Mouse (Mus musculus): ENCODE data around the gene Zbtb20. TPM values are rescaled to one million over a fixed set of nuclear protein-coding genes. Genes with fewer than 3 reads are reported as not detected.

The Zbtb20 gene
- polyA plus RNA-seq, 1 experiment from 2014 or later, result 18.8 TPM

GRCm38 (mm10) chr16:43623315-43624000 lies 747.8 kb downstream of the Zbtb20 start:
- H3K9ac ChIP-seq, result no peak overlapping the region
- ATAC-seq, result no peak
- no peak overlapping the region for H3K4me2 ChIP-seq (replicated peaks)
- no peaks in the 10 kb centered on the region for H3K36me3 ChIP-seq
- no peaks in the 10 kb centered on the region for H3K4me1 ChIP-seq (replicated peaks)
- WGBS, result 81% methylated on average over 5 of the region's 5 CpGs
- H3K27ac ChIP-seq, result no peak overlapping the region
- no peak overlapping the region for H3K4me3 ChIP-seq (replicated peaks)
- H3K9me3 ChIP-seq, result no peaks in the 10 kb centered on the region
- H3K27me3 ChIP-seq (replicated peaks), result no peaks in the 10 kb centered on the region

- H3K27ac ChIP-seq, result no peak overlapping the region
- no peak overlapping the region for H3K4me2 ChIP-seq (replicated peaks)
- 53% methylated on average over 4 of the region's 4 CpGs for WGBS
- no peaks in the 10 kb centered on the region for H3K4me1 ChIP-seq (replicated peaks)
- no peaks in the 10 kb centered on the region for H3K27me3 ChIP-seq (replicated peaks)
- H3K36me3 ChIP-seq, result no peaks in the 10 kb centered on the region
- H3K9me3 ChIP-seq, result no peaks in the 10 kb centered on the region
- no peak overlapping the region for H3K9ac ChIP-seq
- no peak for ATAC-seq
- no peak overlapping the region for H3K4me3 ChIP-seq (replicated peaks)
Observed at GRCm38 (mm10) chr16:43624876-43625275, 749.2 kb downstream of the Zbtb20 start.

- no peak overlapping the region for H3K27ac ChIP-seq
Observed at GRCm38 (mm10) chr16:43625289-43625688, 749.6 kb downstream of the Zbtb20 start.

GRCm38 (mm10) chr16:43625956-43626355 lies 750.3 kb downstream of the Zbtb20 start:
- Histone ChIP-seq H3K9me3 (no peaks in the 10 kb centered on the region), H3K9ac (no peak overlapping the region), H3K4me2 (replicated peaks) (no peak overlapping the region), H3K4me3 (replicated peaks) (no peak overlapping the region), H3K27ac (no peak overlapping the region), H3K27me3 (replicated peaks) (no peaks in the 10 kb centered on the region), H3K4me1 (replicated peaks) (no peaks in the 10 kb centered on the region), H3K36me3 (no peaks in the 10 kb centered on the region)
- no peak for ATAC-seq
- WGBS, result 87% methylated on average over 5 of the region's 5 CpGs

More at GRCm38 (mm10) chr16:43625289-43625688, 749.6 kb downstream of the Zbtb20 start:
- Histone ChIP-seq H3K27me3 (replicated peaks) (no peaks in the 10 kb centered on the region), H3K4me2 (replicated peaks) (no peak overlapping the region), H3K4me3 (replicated peaks) (no peak overlapping the region), H3K9me3 (no peaks in the 10 kb centered on the region), H3K36me3 (no peaks in the 10 kb centered on the region), H3K9ac (no peak overlapping the region), H3K4me1 (replicated peaks) (no peaks in the 10 kb centered on the region)
- no peak for ATAC-seq
- 58% methylated on average over 2 of the region's 2 CpGs for WGBS

GRCm38 (mm10) chr16:43628662-43629061 lies 753.0 kb downstream of the Zbtb20 start:
- H3K9ac ChIP-seq, result no peak overlapping the region
- no peak for ATAC-seq
- H3K4me3 ChIP-seq (replicated peaks), result no peak overlapping the region
- H3K9me3 ChIP-seq, result no peaks in the 10 kb centered on the region
- H3K36me3 ChIP-seq, result no peaks in the 10 kb centered on the region
- WGBS, result 80% methylated on average over 5 of the region's 5 CpGs
- no peak overlapping the region for H3K4me2 ChIP-seq (replicated peaks)
- H3K4me1 ChIP-seq (replicated peaks), result no peaks in the 10 kb centered on the region
- no peak overlapping the region for H3K27ac ChIP-seq
- H3K27me3 ChIP-seq (replicated peaks), result no peaks in the 10 kb centered on the region

GRCm38 (mm10) chr16:43631758-43632157 lies 756.1 kb downstream of the Zbtb20 start:
- WGBS, result 82% methylated on average over 2 of the region's 2 CpGs

GRCm38 (mm10) chr16:43634037-43634436 lies 758.4 kb downstream of the Zbtb20 start:
- Histone ChIP-seq H3K4me2 (replicated peaks) (no peak overlapping the region), H3K9ac (no peak overlapping the region), H3K27me3 (replicated peaks) (no peaks in the 10 kb centered on the region), H3K9me3 (no peaks in the 10 kb centered on the region), H3K27ac (no peak overlapping the region), H3K4me3 (replicated peaks) (no peak overlapping the region), H3K36me3 (no peaks in the 10 kb centered on the region), H3K4me1 (replicated peaks) (no peaks in the 10 kb centered on the region)
- ATAC-seq, result no peak
- 83% methylated on average over 7 of the region's 7 CpGs for WGBS

More at GRCm38 (mm10) chr16:43631758-43632157, 756.1 kb downstream of the Zbtb20 start:
- H3K4me2 ChIP-seq (replicated peaks), result no peak overlapping the region
- no peak overlapping the region for H3K4me3 ChIP-seq (replicated peaks)
- no peaks in the 10 kb centered on the region for H3K36me3 ChIP-seq
- no peaks in the 10 kb centered on the region for H3K27me3 ChIP-seq (replicated peaks)
- no peaks in the 10 kb centered on the region for H3K9me3 ChIP-seq
- H3K4me1 ChIP-seq (replicated peaks), result no peaks in the 10 kb centered on the region
- no peak overlapping the region for H3K9ac ChIP-seq
- no peak for ATAC-seq
- no peak overlapping the region for H3K27ac ChIP-seq

- Histone ChIP-seq H3K4me2 (replicated peaks) (no peak overlapping the region), H3K9ac (no peak overlapping the region), H3K4me3 (replicated peaks) (no peak overlapping the region), H3K36me3 (no peaks in the 10 kb centered on the region), H3K27ac (no peak overlapping the region), H3K27me3 (replicated peaks) (no peaks in the 10 kb centered on the region), H3K9me3 (no peaks in the 10 kb centered on the region), H3K4me1 (replicated peaks) (no peaks in the 10 kb centered on the region)
- ATAC-seq, result no peak
- 94% methylated on average over 8 of the region's 8 CpGs for WGBS
Observed at GRCm38 (mm10) chr16:43637241-43637640, 761.6 kb downstream of the Zbtb20 start.

- Histone ChIP-seq H3K4me1 (replicated peaks) (no peaks in the 10 kb centered on the region), H3K9me3 (no peaks in the 10 kb centered on the region), H3K4me3 (replicated peaks) (no peak overlapping the region), H3K27ac (no peak overlapping the region), H3K9ac (no peak overlapping the region), H3K27me3 (replicated peaks) (no peaks in the 10 kb centered on the region), H3K4me2 (replicated peaks) (no peak overlapping the region), H3K36me3 (no peaks in the 10 kb centered on the region)
- no peak for ATAC-seq
- 74% methylated on average over 21 of the region's 21 CpGs for WGBS
Observed at GRCm38 (mm10) chr16:43638406-43639049, 762.8 kb downstream of the Zbtb20 start.

- H3K9me3 ChIP-seq, result no peaks in the 10 kb centered on the region
- WGBS, result 80% methylated on average over 8 of the region's 8 CpGs
- H3K4me1 ChIP-seq (replicated peaks), result no peaks in the 10 kb centered on the region
- no peak overlapping the region for H3K27ac ChIP-seq
- no peak overlapping the region for H3K9ac ChIP-seq
- no peak overlapping the region for H3K4me3 ChIP-seq (replicated peaks)
- no peaks in the 10 kb centered on the region for H3K27me3 ChIP-seq (replicated peaks)
- H3K4me2 ChIP-seq (replicated peaks), result no peak overlapping the region
- H3K36me3 ChIP-seq, result no peaks in the 10 kb centered on the region
- ATAC-seq, result no peak
Observed at GRCm38 (mm10) chr16:43641230-43641629, 765.5 kb downstream of the Zbtb20 start.

- ATAC-seq, result no peak
- H3K27me3 ChIP-seq (replicated peaks), result no peaks in the 10 kb centered on the region
- no peak overlapping the region for H3K4me3 ChIP-seq (replicated peaks)
- no peak overlapping the region for H3K27ac ChIP-seq
- WGBS, result 73% methylated on average over 4 of the region's 4 CpGs
- H3K9ac ChIP-seq, result no peak overlapping the region
- H3K4me1 ChIP-seq (replicated peaks), result no peaks in the 10 kb centered on the region
- no peaks in the 10 kb centered on the region for H3K36me3 ChIP-seq
- H3K9me3 ChIP-seq, result no peaks in the 10 kb centered on the region
- no peak overlapping the region for H3K4me2 ChIP-seq (replicated peaks)
Observed at GRCm38 (mm10) chr16:43645879-43646278, 770.2 kb downstream of the Zbtb20 start.

- WGBS, result 90% methylated on average over 3 of the region's 3 CpGs
- H3K4me2 ChIP-seq (replicated peaks), result no peak overlapping the region
- no peak for ATAC-seq
- H3K4me1 ChIP-seq (replicated peaks), result no peaks in the 10 kb centered on the region
- no peaks in the 10 kb centered on the region for H3K9me3 ChIP-seq
- no peaks in the 10 kb centered on the region for H3K36me3 ChIP-seq
- no peaks in the 10 kb centered on the region for H3K27me3 ChIP-seq (replicated peaks)
- H3K4me3 ChIP-seq (replicated peaks), result no peak overlapping the region
- H3K27ac ChIP-seq, result no peak overlapping the region
- no peak overlapping the region for H3K9ac ChIP-seq
Observed at GRCm38 (mm10) chr16:43646943-43647342, 771.3 kb downstream of the Zbtb20 start.

- WGBS, result 88% methylated on average over 1 of the region's 1 CpGs
- H3K27ac ChIP-seq, result no peak overlapping the region
- no peaks in the 10 kb centered on the region for H3K27me3 ChIP-seq (replicated peaks)
- H3K36me3 ChIP-seq, result no peaks in the 10 kb centered on the region
- H3K4me1 ChIP-seq (replicated peaks), result no peaks in the 10 kb centered on the region
- H3K9me3 ChIP-seq, result no peaks in the 10 kb centered on the region
- no peak overlapping the region for H3K9ac ChIP-seq
- no peak overlapping the region for H3K4me2 ChIP-seq (replicated peaks)
- H3K4me3 ChIP-seq (replicated peaks), result no peak overlapping the region
- no peak for ATAC-seq
Observed at GRCm38 (mm10) chr16:43647641-43648040, 772.0 kb downstream of the Zbtb20 start.

Data from intestine, embryonic 15.5 days (tissue).